In genomic region chr19:33103851-33104250, GRCm38 (mm10) we compare ENCODE assay signal across 17 mouse cellular contexts.
DNase-seq lines count a peak whose midpoint lies in the region; ATAC-seq lines count a peak whose summit lies in the region.
"Had no signal": no experiment of that assay in that cellular context is flagged by ENCODE, and none has a peak within 500 bp of the region (broad histone marks: within the 10 kb centered on the region; RNA-seq: fewer than 3 reads in every experiment).

No protein-coding gene starts in this region.

- no peak overlapping the region for H3K4me2 ChIP-seq in intestine, embryonic 14.5 days (ENCODE audit: low read length)
- no peak overlapping the region for H3K4me2 ChIP-seq in intestine, embryonic 15.5 days (replicated peaks)
- H3K4me2 ChIP-seq: embryonic facial prominence, embryonic 12.5 days; forebrain, embryonic 13.5 days; forebrain, embryonic 15.5 days had no signal

- no peaks in the 10 kb centered on the region for H3K27me3 ChIP-seq in intestine, embryonic 14.5 days (replicated peaks; ENCODE audit: control insufficient read depth, insufficient read depth, low read length)
- no peaks in the 10 kb centered on the region for H3K27me3 ChIP-seq in intestine, embryonic 15.5 days (replicated peaks)
- H3K27me3 ChIP-seq: forebrain, embryonic 13.5 days; forebrain, embryonic 15.5 days had no signal

- H3K9ac ChIP-seq in intestine, embryonic 14.5 days (ENCODE audit: low read length): no peak overlapping the region
- H3K9ac ChIP-seq in intestine, embryonic 15.5 days: no peak overlapping the region
- H3K9ac ChIP-seq: embryonic facial prominence, embryonic 12.5 days; forebrain, embryonic 13.5 days; forebrain, embryonic 15.5 days; forebrain, postnatal 0 days had no signal

- WGBS in intestine, embryonic 14.5 days: 88% methylated on average over 6 of the region's 6 CpGs
- 88% methylated on average over 6 of the region's 6 CpGs for WGBS in intestine, embryonic 15.5 days

- no peak overlapping the region for H3K27ac ChIP-seq in intestine, embryonic 14.5 days (ENCODE audit: low read depth)
- H3K27ac ChIP-seq in intestine, embryonic 15.5 days: no peak overlapping the region
- H3K27ac ChIP-seq: embryonic facial prominence, embryonic 10.5 days; embryonic facial prominence, embryonic 12.5 days; forebrain, embryonic 13.5 days; forebrain, embryonic 15.5 days had no signal

- H3K9me3 ChIP-seq in intestine, embryonic 14.5 days (ENCODE audit: control insufficient read depth, low read length): no peaks in the 10 kb centered on the region
- H3K9me3 ChIP-seq in intestine, embryonic 15.5 days: no peaks in the 10 kb centered on the region
- H3K9me3 ChIP-seq: embryonic facial prominence, embryonic 10.5 days; embryonic facial prominence, embryonic 12.5 days; forebrain, embryonic 13.5 days; forebrain, embryonic 15.5 days had no signal

- no peak overlapping the region for H3K4me3 ChIP-seq in intestine, embryonic 14.5 days (ENCODE audit: low read depth, low read length)
- H3K4me3 ChIP-seq in intestine, embryonic 15.5 days (replicated peaks): no peak overlapping the region
- H3K4me3 ChIP-seq: embryonic facial prominence, embryonic 10.5 days; embryonic facial prominence, embryonic 12.5 days; forebrain, embryonic 13.5 days; forebrain, embryonic 15.5 days had no signal

- H3K4me1 ChIP-seq in intestine, embryonic 14.5 days (replicated peaks; ENCODE audit: control insufficient read depth, insufficient read depth, low read length): peaks cover 11% of the 10 kb centered on the region; the same call in 1 of the 2 replicates
- H3K4me1 ChIP-seq in intestine, embryonic 15.5 days (replicated peaks): peaks cover 5% of the 10 kb centered on the region; the same call in 1 of the 2 replicates

- no peak for ATAC-seq in intestine, embryonic 14.5 days (replicated peaks; ENCODE audit: low FRiP score, low TSS enrichment, low read depth)
- no peak for ATAC-seq in intestine, embryonic 15.5 days
- ATAC-seq: activated CD4-positive, CD25-positive, alpha-beta regulatory T cell, adult 4 months; forebrain, embryonic 13.5 days; forebrain, embryonic 15.5 days; forebrain, postnatal 0 days had no signal

- peak; percentile 28 for DNase-seq in adrenal gland, adult 8-10 months
- no peak for DNase-seq in adrenal gland, postnatal 25 days
- peak; percentile 16 for DNase-seq in intestine, embryonic 14.5 days (ENCODE audit: low spot score)
- DNase-seq in layer of hippocampus, adult 9-10 months (ENCODE audit: low spot score): no peak
- DNase-seq: adrenal gland, postnatal 10 days; cerebellum, adult 11-12 months; cerebellum, adult 2 months; cerebellum, adult 9-10 months; cerebellum, postnatal 10 days; cerebellum, postnatal 25 days; forebrain, postnatal 0 days had no signal

- no peaks in the 10 kb centered on the region for H3K36me3 ChIP-seq in intestine, embryonic 14.5 days (ENCODE audit: control insufficient read depth, insufficient read depth, low read length)
- H3K36me3 ChIP-seq in intestine, embryonic 15.5 days: no peaks in the 10 kb centered on the region
- H3K36me3 ChIP-seq: embryonic facial prominence, embryonic 10.5 days; embryonic facial prominence, embryonic 12.5 days; forebrain, embryonic 15.5 days had no signal

Comparison
In these comparisons a context has a peak if more than half of its experiments do, and no peak if none do; other contexts are left out.
1. DNase-seq: peak in adrenal gland, adult 8-10 months (single experiment) and intestine, embryonic 14.5 days (single experiment); none in adrenal gland, postnatal 25 days (single experiment) and layer of hippocampus, adult 9-10 months (single experiment).